Mouse (Mus musculus) neutrophil, adult 59 days (primary cell): ENCODE measurements around the gene Cpa2. TPM values are rescaled to one million over a fixed set of nuclear protein-coding genes. Genes with fewer than 3 reads are reported as not detected.

Source experiments
- total RNA-seq, 2 experiments: library from RNA; stranded (reverse); gene quantifications; 1 replicate in 1 of 2; 2 replicates in 1 of 2; pipeline ENCODE4 v1.2.4; 2023

Cpa2 gene
- total RNA-seq: not detected

DNA sequence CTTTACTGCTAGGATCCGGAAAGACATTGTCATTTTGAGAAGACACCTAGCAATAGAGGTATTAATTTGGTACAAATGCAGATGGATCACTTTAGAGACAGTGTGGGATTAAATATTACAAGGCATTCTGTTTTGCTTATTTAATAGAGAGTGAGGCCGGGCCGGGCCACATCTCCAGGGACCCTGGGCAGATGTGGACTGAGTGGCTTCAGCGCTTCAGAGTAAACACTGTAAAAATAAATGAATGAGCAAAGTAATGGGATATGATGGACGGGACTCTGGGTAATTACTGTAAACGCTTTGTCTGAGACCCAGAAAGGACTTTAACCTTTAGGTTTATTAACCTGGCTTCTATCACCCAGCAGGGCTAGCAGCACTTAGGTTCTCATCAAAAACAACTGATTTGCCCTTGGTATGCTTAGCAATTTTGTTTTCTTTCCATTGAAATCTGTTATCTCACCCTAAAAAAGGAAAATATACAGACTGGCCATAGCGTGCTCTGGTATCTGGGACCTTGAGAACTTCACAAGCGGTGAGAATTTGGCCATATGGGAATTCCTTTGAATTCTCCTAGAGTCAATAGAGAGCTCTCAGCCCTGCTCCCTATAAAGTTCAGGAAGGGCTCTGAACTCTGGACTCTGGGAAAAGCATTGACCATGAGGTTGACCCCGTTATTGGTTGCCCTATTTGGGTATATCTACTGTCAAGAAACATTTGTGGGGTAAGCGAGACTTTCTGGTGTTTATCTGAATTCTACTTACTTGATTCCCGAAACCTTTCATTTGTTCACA is at the start of gene Cpa2:
Gene Cpa2, plus strand, starts transcription at position 574 of the 791 bp plus-strand sequence.

DNA sequence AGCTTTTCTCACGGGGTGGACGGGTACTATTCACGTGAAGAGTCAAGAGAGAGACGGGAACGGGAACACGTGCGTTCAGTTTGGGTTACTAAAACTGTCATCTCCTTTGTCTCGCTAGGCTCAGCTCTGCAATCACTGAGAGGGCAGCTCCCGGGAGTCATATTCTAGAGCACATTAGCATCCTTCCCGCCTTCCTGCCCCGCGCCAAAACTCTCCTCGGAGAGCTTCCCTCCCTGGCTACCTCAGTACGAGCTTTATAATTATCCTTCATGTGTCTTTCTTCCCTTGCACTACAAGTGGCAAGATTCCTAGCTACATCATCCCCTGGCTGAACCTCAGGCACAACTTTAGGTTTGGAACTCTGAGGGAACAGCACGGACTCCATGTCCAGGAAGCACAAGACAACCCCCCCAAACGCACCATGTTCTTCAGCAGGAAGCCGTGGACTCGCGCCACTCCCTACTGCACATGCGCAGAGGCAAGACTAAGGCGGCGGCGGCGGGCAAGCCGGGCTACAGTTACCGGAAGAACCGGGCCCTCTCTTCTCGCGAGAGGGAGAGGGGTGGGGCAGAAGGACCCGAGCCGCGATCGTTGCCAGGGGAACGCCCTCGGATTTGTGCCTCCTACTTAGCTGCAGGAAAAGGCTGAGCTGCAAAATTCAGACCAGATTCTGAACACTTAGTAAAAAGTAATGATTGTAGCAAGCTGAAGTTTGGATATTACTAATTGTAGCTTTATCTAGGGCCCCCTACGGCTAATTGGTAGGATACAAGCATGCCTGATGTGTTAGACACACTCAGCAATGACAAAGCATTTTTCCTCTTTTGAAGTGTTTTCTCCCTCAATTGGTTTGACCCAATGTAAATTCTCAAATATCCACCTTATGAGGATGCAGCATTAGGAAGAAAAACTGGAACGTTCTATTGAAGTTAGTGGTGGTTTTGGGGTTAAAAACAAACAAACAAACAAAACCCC is 31.8 kb upstream of the Cpa2 start, which contains the start of the genes Tmem209 and Ssmem1:
Gene Tmem209, minus strand, starts transcription at position 519 of the 975 bp plus-strand sequence.
Gene Ssmem1, plus strand, starts transcription at position 585 of the 975 bp plus-strand sequence.

DNA sequence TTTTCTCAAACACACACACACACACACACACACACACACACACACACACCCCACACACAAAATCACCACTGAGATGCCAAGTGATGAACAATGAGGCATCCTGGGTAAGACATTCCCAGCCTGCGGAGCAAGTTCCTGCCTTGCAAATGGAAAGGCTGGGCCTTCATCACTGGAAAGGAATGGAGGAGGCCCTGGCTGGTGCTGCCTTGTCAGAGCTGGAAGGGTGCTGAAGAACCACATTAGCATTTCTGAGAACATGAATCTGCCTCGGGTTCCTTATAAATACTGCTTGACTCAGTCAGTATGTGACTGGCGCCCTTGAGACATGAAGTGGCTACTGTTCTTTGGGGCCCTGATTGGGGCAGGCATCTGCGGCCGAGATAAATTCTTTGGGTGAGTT is 26.7 kb downstream of the Cpa2 start, which contains the start of gene Cpa4:
Gene Cpa4, plus strand, starts transcription at position 301 of the 400 bp plus-strand sequence.

DNA sequence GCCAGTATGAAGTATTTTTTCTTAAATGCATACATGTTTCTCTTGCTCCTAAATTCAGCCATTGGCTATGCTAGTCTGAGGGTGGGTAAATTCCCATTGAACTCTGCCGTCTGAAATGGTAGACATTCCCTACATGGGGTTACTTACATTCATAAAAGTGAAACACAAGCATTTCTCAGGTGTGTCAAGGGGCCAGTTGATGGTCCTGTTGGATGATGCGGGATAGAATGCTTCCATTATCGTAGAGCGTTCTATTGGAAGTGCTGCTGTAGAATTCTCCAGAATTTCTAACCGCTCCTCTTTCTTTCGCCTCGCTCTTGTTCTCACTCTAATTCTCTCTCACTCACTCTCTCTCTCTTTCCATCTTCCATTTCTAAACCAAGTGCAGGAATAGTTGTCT is 69.3 kb downstream of the Cpa2 start, which contains the start of gene Cpa5:
Gene Cpa5, plus strand, starts transcription at position 301 of the 400 bp plus-strand sequence.

Other genes with a start within 250 kb of the Cpa2 start
- 10 to 100 TPM; 58.1 to 67.9 TPM for gene Ube2h, start 237.0 kb upstream of the Cpa2 start, total RNA-seq
- gene Zc3hc1, start 150.6 kb upstream of the Cpa2 start, total RNA-seq: 10 to 100 TPM; 13.9 to 17.9 TPM
- gene Klhdc10, start 139.7 kb upstream of the Cpa2 start, total RNA-seq: 10 to 100 TPM; 29.0 to 31.3 TPM
- 10 to 100 TPM; 19.8 to 22.4 TPM for gene Tmem209, start 31.8 kb upstream of the Cpa2 start, total RNA-seq
- gene Ssmem1, start 31.7 kb upstream of the Cpa2 start, total RNA-seq: under 1 TPM; 0.44 to 0.93 TPM
- not detected for gene Cpa4, start 26.8 kb downstream of the Cpa2 start, total RNA-seq
- gene Cpa5, start 69.4 kb downstream of the Cpa2 start, total RNA-seq: not detected
- not detected for gene Cpa1, start 97.6 kb downstream of the Cpa2 start, total RNA-seq
- gene Cep41, start 152.2 kb downstream of the Cpa2 start, total RNA-seq: 1 to 10 TPM; 1.5 to 3.2 TPM
- not detected for gene Mest, start 182.0 kb downstream of the Cpa2 start, total RNA-seq